ENCODE assay signal across 8 mouse cellular contexts in genomic region chr1:193363801-193364231, GRCm38 (mm10). TPM values are rescaled to one million over a fixed set of nuclear protein-coding genes. Genes with fewer than 3 reads are reported as not detected.
DNase-seq lines count a peak whose midpoint lies in the region; ATAC-seq and TF ChIP-seq lines count a peak whose summit lies in the region.

No protein-coding gene starts in this region.

- intact Hi-C loops in left cerebral cortex, postnatal 10 days (cut with DNase I), result no loop called here

- peaks cover 65% of the 10 kb centered on the region for H3K27me3 ChIP-seq in E14TG2a.4 (ENCODE audit: insufficient read depth, low read length)
- H3K27me3 ChIP-seq in cerebellum, adult 2 months (ENCODE audit: control insufficient read depth, insufficient read depth, low read length), result no peaks in the 10 kb centered on the region
- no peaks in the 10 kb centered on the region for H3K27me3 ChIP-seq in heart, postnatal 0 days (ENCODE audit: control insufficient read depth, insufficient read depth, low read length)

- no peak overlapping the region for H3K27ac ChIP-seq in cerebellum, adult 2 months (ENCODE audit: insufficient read depth, low read length)
- no peak overlapping the region for H3K27ac ChIP-seq in heart, postnatal 0 days (ENCODE audit: low read depth)

- no peaks in the 10 kb centered on the region for H3K36me3 ChIP-seq in E14TG2a.4 (ENCODE audit: insufficient read depth, low read length)
- no peaks in the 10 kb centered on the region; the same call in 1 of the 2 replicates for H3K36me3 ChIP-seq in heart, postnatal 0 days (replicated peaks; ENCODE audit: control insufficient read depth, insufficient read depth, low read length)

- TF ChIP-seq CTCF in E14TG2a.4 (conservative IDR thresholded peaks at IDR 0.05; ENCODE audit: low read length), result peak; percentile 64
- TF ChIP-seq CTCF in cerebellum, adult 2 months (IDR thresholded peaks at IDR 0.05; ENCODE audit: borderline replicate concordance, insufficient read depth, low read depth, low read length), result peak; percentile 75
- TF ChIP-seq CTCF in heart, postnatal 0 days (IDR thresholded peaks at IDR 0.05; ENCODE audit: low read depth), result peak; percentile 84

- no peak for TF ChIP-seq EP300 in heart, postnatal 0 days (IDR thresholded peaks at IDR 0.05; ENCODE audit: low read depth)

- no peaks in the 10 kb centered on the region for H3K9me3 ChIP-seq in E14TG2a.4 (ENCODE audit: low read length)
- H3K9me3 ChIP-seq in heart, postnatal 0 days (replicated peaks; ENCODE audit: control insufficient read depth, low read length), result no peaks in the 10 kb centered on the region

- no peak overlapping the region for H3K9ac ChIP-seq in heart, postnatal 0 days (replicated peaks; ENCODE audit: low read depth, low read length)

- WGBS in cerebellum, adult 2 months, result 85% methylated on average over 5 of the region's 5 CpGs
- 61% methylated on average over 5 of the region's 5 CpGs for WGBS in heart, postnatal 0 days

- peak; percentile 64 for DNase-seq in layer of hippocampus, adult 11-12 months (ENCODE audit: low spot score)
- no peak for DNase-seq in layer of hippocampus, adult 9-10 months (ENCODE audit: low spot score)
- DNase-seq in cerebellum, adult 2 months, result peak; percentile 57 to 60
- DNase-seq in heart, postnatal 0 days (ENCODE audit: low spot score), result peak; percentile 67
- peak; percentile 36 to 61 for DNase-seq in left cerebral cortex, postnatal 10 days (ENCODE audit: extremely low spot score in 1 of 2, low spot score in 2 of 2)
- no peak for DNase-seq in MN1 (ENCODE audit: low spot score)

- H3K4me3 ChIP-seq in E14TG2a.4 (replicated peaks; ENCODE audit: low read length), result no peak overlapping the region
- no peak overlapping the region for H3K4me3 ChIP-seq in cerebellum, adult 2 months (replicated peaks; ENCODE audit: insufficient read depth, low read depth, low read length)
- H3K4me3 ChIP-seq in heart, postnatal 0 days (ENCODE audit: low read depth, low read length), result no peak overlapping the region

- ATAC-seq in heart, postnatal 0 days (ENCODE audit: insufficient read depth, low read depth), result peak; percentile 66
- peak; percentile 82 for ATAC-seq in neutrophil, adult 5-6 weeks (ENCODE audit: extremely low read depth, insufficient number of reproducible peaks, low FRiP score, poor library complexity, severe bottlenecking)

- TF ChIP-seq POLR2A in cerebellum, adult 2 months (IDR thresholded peaks at IDR 0.05; ENCODE audit: borderline replicate concordance, insufficient read depth, low read length), result no peak

- peaks cover 7% of the 10 kb centered on the region; the same call in 1 of the 2 replicates for H3K4me1 ChIP-seq in E14TG2a.4 (replicated peaks; ENCODE audit: low read depth, low read length)
- H3K4me1 ChIP-seq in cerebellum, adult 2 months (ENCODE audit: control insufficient read depth, insufficient read depth, low read length), result peaks cover 15% of the 10 kb centered on the region
- H3K4me1 ChIP-seq in heart, postnatal 0 days (ENCODE audit: control insufficient read depth, insufficient read depth), result peaks cover 6% of the 10 kb centered on the region

- H3K4me2 ChIP-seq in heart, postnatal 0 days (ENCODE audit: low read depth, low read length), result no peak overlapping the region

RNA-seq across cellular contexts. Expression of gene Camk1g, which starts 6.3 kb away (rescaled TPM):
- 23.4 and 26.4 TPM in 2 replicates for polyA plus RNA-seq in cerebellum, adult 2 months (2012; rRNA removed)
- 12.0 and 14.3 TPM in 2 replicates for total RNA-seq in heart, postnatal 0 days (2014; rRNA removed; ENCODE audit: low replicate concordance)
- 9.0 and 9.7 TPM in 2 replicates for polyA plus RNA-seq in heart, postnatal 0 days (2015; fragmentation: Nextera tagmentation; extraction: Ambion mirVana)
- 10 to 100 TPM; 38.9 TPM for total RNA-seq in left cerebral cortex, postnatal 10 days (2021)
- not detected in 2 replicates for total RNA-seq in neutrophil, adult 5-6 weeks (2017)

Comparison
In these comparisons a context has a peak if more than half of its experiments do, and no peak if none do; other contexts are left out.
1. DNase-seq: peak in layer of hippocampus, adult 11-12 months (single experiment), cerebellum, adult 2 months (2 of 2), heart, postnatal 0 days (single experiment) and left cerebral cortex, postnatal 10 days (2 of 2); none in layer of hippocampus, adult 9-10 months (single experiment) and MN1 (single experiment).
2. Peak in every context shown above with its lines, with median percentiles within 50 percentile points of each other: CTCF ChIP-seq.